Mouse (Mus musculus): ENCODE measurements around the gene Commd7. TPM values are rescaled to one million over a fixed set of nuclear protein-coding genes. Genes with fewer than 3 reads are reported as not detected.

Gene Commd7
- total and polyA plus RNA-seq, 3 experiments: 20.9 to 30.9 (median 29.7) TPM

- TF ChIP-seq CTCF (IDR thresholded peaks at IDR 0.05; ENCODE audit: low read depth, low read length) (peak; percentile 93), TAL1 (conservative IDR thresholded peaks at IDR 0.05; ENCODE audit: low read depth, low read length) (no peak)
- Histone ChIP-seq H3K9me3 (replicated peaks) (no peaks in the 10 kb centered on the region), H3K4me1 (ENCODE audit: insufficient read depth, low read depth, low read length) (peaks cover 39% of the 10 kb centered on the region), H3K36me3 (replicated peaks) (no peaks in the 10 kb centered on the region), H3K4me3 (ENCODE audit: low read depth, low read length) (no peak overlapping the region; the same call in 1 of the 2 replicates), H3K27me3 (ENCODE audit: insufficient read depth, low read length) (peaks cover 9% of the 10 kb centered on the region)
- ATAC-seq (ENCODE audit: extremely low read depth, insufficient number of reproducible peaks, low FRiP score, poor library complexity, severe bottlenecking): 0 out of 2 replicates have a peak, but pooled peaks have one; percentile 46
- peak; percentile 72 for DNase-seq (ENCODE audit: low spot score)
Measured at GRCm38 (mm10) chr2:153586515-153587174, 45.9 kb downstream of the Commd7 start.

DNA sequence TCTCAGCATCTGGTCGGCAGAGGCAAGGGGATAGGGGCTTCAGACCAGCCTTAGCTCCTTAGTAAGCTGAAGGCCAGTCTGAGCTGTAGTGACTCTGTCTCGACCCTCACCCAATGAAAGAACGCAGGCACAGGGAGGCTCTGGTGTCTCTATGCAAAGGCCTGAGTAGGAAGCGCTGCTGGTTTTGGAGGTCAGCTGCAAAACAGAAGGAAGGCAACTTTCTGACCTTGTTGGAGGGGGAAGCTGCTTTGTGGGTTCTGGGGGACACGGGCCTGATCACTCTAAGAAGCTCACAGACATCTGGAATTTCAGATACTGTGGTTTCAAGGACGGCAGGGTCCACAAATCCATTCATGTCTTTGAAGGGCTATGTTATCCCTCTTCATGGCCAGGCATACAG is 46.6 kb downstream of the Commd7 start:
- no peak for DNase-seq (ENCODE audit: low spot score)
- H3K4me3 ChIP-seq (ENCODE audit: low read depth, low read length): no peak overlapping the region
- H3K36me3 ChIP-seq (replicated peaks): no peaks in the 10 kb centered on the region
- H3K27me3 ChIP-seq (ENCODE audit: insufficient read depth, low read length): peaks cover 11% of the 10 kb centered on the region
- ATAC-seq (ENCODE audit: extremely low read depth, insufficient number of reproducible peaks, low FRiP score, poor library complexity, severe bottlenecking): no peak
- no peak for TF ChIP-seq CTCF (IDR thresholded peaks at IDR 0.05; ENCODE audit: low read depth, low read length)
- TF ChIP-seq GATA1 (IDR thresholded peaks at IDR 0.05; ENCODE audit: borderline replicate concordance, low read length): no peak
- TF ChIP-seq GATA2 (IDR thresholded peaks at IDR 0.05; ENCODE audit: borderline replicate concordance, low read depth, low read length): no peak
- no peak for TF ChIP-seq TAL1 (conservative IDR thresholded peaks at IDR 0.05; ENCODE audit: low read depth, low read length)
- TF ChIP-seq POLR2AphosphoS5 (IDR thresholded peaks at IDR 0.05; ENCODE audit: insufficient replicate concordance, low read depth, low read length): no peak
- no peaks in the 10 kb centered on the region for H3K9me3 ChIP-seq (replicated peaks)
- H3K4me1 ChIP-seq (ENCODE audit: insufficient read depth, low read depth, low read length): peaks cover 45% of the 10 kb centered on the region

GRCm38 (mm10) chr2:153584396-153584795 is 48.2 kb downstream of the Commd7 start:
- Histone ChIP-seq H3K27me3 (ENCODE audit: insufficient read depth, low read length) (peaks cover 8% of the 10 kb centered on the region; the same call in 1 of the 2 replicates), H3K9me3 (replicated peaks) (no peaks in the 10 kb centered on the region), H3K4me1 (ENCODE audit: insufficient read depth, low read depth, low read length) (peaks cover 57% of the 10 kb centered on the region), H3K36me3 (replicated peaks) (no peaks in the 10 kb centered on the region), H3K4me3 (ENCODE audit: low read depth, low read length) (no peak overlapping the region)
- ATAC-seq (ENCODE audit: extremely low read depth, insufficient number of reproducible peaks, low FRiP score, poor library complexity, severe bottlenecking) (no peak), DNase-seq (ENCODE audit: low spot score) (no peak)
- TF ChIP-seq CTCF (IDR thresholded peaks at IDR 0.05; ENCODE audit: low read depth, low read length) (no peak), GATA2 (IDR thresholded peaks at IDR 0.05; ENCODE audit: borderline replicate concordance, low read depth, low read length) (no peak), TAL1 (conservative IDR thresholded peaks at IDR 0.05; ENCODE audit: low read depth, low read length) (no peak), POLR2AphosphoS5 (IDR thresholded peaks at IDR 0.05; ENCODE audit: insufficient replicate concordance, low read depth, low read length) (no peak), GATA1 (IDR thresholded peaks at IDR 0.05; ENCODE audit: borderline replicate concordance, low read length) (no peak)

DNA sequence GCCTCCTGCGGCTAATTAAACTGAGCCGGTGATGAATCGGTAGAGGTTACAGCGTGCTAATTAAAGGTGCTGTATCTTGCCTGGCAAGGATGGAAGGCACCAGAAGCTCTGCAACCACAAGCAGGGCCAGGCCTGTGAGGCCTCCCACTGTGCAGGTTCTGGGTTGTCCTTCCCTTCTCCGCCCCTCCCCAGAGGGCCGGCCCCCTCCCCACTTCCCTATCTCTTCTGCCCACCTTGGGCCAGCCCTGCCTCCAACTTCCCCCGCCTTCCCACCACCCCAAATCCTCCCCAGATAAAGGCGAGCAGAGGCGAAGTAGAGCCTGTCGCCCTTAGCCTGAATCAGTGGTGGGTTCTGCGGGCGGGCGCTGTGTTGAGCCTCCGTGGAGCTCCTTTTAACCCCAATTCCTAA is 48.9 kb downstream of the Commd7 start:
- TF ChIP-seq GATA2 (IDR thresholded peaks at IDR 0.05; ENCODE audit: borderline replicate concordance, low read depth, low read length): no peak
- TF ChIP-seq TAL1 (conservative IDR thresholded peaks at IDR 0.05; ENCODE audit: low read depth, low read length): no peak; the same call in 1 of the 2 replicates
- TF ChIP-seq POLR2AphosphoS5 (IDR thresholded peaks at IDR 0.05; ENCODE audit: insufficient replicate concordance, low read depth, low read length): no peak
- no peak for TF ChIP-seq CTCF (IDR thresholded peaks at IDR 0.05; ENCODE audit: low read depth, low read length)
- TF ChIP-seq GATA1 (IDR thresholded peaks at IDR 0.05; ENCODE audit: borderline replicate concordance, low read length): no peak
- H3K27me3 ChIP-seq (ENCODE audit: insufficient read depth, low read length): peaks cover 8% of the 10 kb centered on the region; the same call in 1 of the 2 replicates
- H3K36me3 ChIP-seq (replicated peaks): no peaks in the 10 kb centered on the region
- DNase-seq (ENCODE audit: low spot score) (peak; percentile 74), ATAC-seq (ENCODE audit: extremely low read depth, insufficient number of reproducible peaks, low FRiP score, poor library complexity, severe bottlenecking) (peak; percentile 71)
- H3K9me3 ChIP-seq (replicated peaks): no peaks in the 10 kb centered on the region
- peak overlapping the region; percentile 62; the same call in 1 of the 2 replicates for H3K4me3 ChIP-seq (ENCODE audit: low read depth, low read length)
- H3K4me1 ChIP-seq (ENCODE audit: insufficient read depth, low read depth, low read length): peaks cover 63% of the 10 kb centered on the region

DNA sequence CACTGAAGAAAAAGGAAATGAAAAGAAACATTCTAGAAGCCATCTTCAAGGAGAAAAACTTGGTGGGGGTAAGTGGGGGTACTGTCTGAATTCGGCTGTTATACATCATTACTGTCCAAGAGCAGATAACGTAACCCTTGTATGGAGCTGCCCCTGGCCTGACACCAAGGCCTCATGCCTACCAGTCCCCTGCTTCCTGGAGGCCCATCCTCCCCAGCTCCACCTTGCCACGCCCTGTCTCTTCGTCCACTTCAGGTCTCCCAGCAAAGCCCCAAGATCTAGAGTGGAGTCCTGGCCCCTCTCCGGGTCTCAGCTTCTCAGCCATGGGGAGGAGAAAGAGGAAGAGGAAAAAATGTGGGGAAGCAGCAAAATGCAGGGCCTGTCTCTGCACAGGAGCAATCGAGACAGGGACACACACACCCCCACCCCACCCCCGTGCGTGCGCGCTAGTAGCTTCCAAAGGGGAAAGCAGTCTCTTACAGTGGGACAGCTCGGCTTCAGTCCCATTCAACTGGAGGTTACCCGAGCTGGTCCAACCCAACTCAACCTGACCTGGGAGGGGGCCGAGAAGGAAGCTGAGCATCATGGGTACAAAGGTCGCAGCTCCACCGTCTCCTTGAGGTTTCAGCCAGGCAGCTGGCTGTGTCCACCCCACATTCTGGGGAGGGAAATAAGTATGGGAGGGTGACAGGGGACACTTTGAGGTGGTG is 49.5 kb downstream of the Commd7 start:
- H3K9me3 ChIP-seq (replicated peaks): no peaks in the 10 kb centered on the region
- TF ChIP-seq TAL1 (conservative IDR thresholded peaks at IDR 0.05; ENCODE audit: low read depth, low read length) (no peak), GATA2 (IDR thresholded peaks at IDR 0.05; ENCODE audit: borderline replicate concordance, low read depth, low read length) (no peak), POLR2AphosphoS5 (IDR thresholded peaks at IDR 0.05; ENCODE audit: insufficient replicate concordance, low read depth, low read length) (no peak), GATA1 (IDR thresholded peaks at IDR 0.05; ENCODE audit: borderline replicate concordance, low read length) (no peak), CTCF (IDR thresholded peaks at IDR 0.05; ENCODE audit: low read depth, low read length) (no peak)
- H3K4me3 ChIP-seq (ENCODE audit: low read depth, low read length): peak overlapping the region; percentile 62; the same call in 1 of the 2 replicates
- no peak for ATAC-seq (ENCODE audit: extremely low read depth, insufficient number of reproducible peaks, low FRiP score, poor library complexity, severe bottlenecking)
- H3K36me3 ChIP-seq (replicated peaks): no peaks in the 10 kb centered on the region
- H3K4me1 ChIP-seq (ENCODE audit: insufficient read depth, low read depth, low read length): peaks cover 66% of the 10 kb centered on the region
- DNase-seq (ENCODE audit: low spot score): no peak
- H3K27me3 ChIP-seq (ENCODE audit: insufficient read depth, low read length): peaks cover 8% of the 10 kb centered on the region; the same call in 1 of the 2 replicates

DNA sequence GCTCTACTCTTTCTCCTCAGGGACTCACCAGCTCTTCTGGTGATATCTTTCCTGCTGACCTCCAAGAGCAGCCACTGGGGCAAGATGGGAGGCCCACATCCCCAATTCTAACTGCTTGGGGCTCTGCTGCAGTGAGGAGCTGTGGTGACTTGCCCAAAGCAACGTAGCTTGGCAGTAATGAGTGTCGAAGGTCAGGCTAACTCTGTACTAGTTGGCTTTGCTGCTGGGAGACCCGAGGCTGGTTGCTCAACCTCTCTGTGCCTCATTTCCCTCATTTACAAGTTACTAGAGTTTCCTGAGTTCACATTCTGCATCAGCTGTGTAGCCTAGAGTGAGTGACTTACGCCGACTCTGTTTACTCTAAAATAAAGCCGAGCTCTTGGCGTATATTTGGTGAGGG is 51.2 kb downstream of the Commd7 start:
- no peak for DNase-seq (ENCODE audit: low spot score)
- Histone ChIP-seq H3K4me3 (ENCODE audit: low read depth, low read length) (no peak overlapping the region), H3K27me3 (ENCODE audit: insufficient read depth, low read length) (peaks cover 8% of the 10 kb centered on the region; the same call in 1 of the 2 replicates), H3K36me3 (replicated peaks) (no peaks in the 10 kb centered on the region), H3K4me1 (ENCODE audit: insufficient read depth, low read depth, low read length) (peaks cover 70% of the 10 kb centered on the region), H3K9me3 (replicated peaks) (no peaks in the 10 kb centered on the region)
- TF ChIP-seq CTCF (IDR thresholded peaks at IDR 0.05; ENCODE audit: low read depth, low read length): no peak
- no peak for TF ChIP-seq TAL1 (conservative IDR thresholded peaks at IDR 0.05; ENCODE audit: low read depth, low read length)
- TF ChIP-seq GATA2 (IDR thresholded peaks at IDR 0.05; ENCODE audit: borderline replicate concordance, low read depth, low read length): no peak
- no peak for TF ChIP-seq GATA1 (IDR thresholded peaks at IDR 0.05; ENCODE audit: borderline replicate concordance, low read length)
- TF ChIP-seq POLR2AphosphoS5 (IDR thresholded peaks at IDR 0.05; ENCODE audit: insufficient replicate concordance, low read depth, low read length): no peak
- no peak for ATAC-seq (ENCODE audit: extremely low read depth, insufficient number of reproducible peaks, low FRiP score, poor library complexity, severe bottlenecking)

All from G1E (cell line).